In the genomic region with DNA sequence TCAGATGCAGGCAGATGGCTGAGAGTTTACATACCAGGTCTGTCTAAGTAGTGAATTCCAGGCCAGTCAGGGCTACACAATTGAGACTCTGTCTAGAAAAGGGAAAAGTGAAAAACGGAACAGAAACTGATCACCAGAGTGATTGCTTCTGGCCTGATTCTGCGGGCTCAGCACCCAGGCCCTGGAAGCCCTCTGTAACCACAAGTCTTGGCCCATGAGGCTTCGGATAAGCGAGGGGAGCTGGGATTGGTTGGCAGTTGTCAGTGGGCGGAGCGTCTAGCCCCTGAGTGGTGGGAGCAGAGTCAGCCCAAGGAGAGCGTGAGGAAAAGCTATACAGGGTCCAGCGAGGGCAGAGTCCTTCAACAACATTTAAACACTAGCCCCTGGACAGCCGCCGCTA, we compare ENCODE assay signal across 8 mouse cellular contexts. TPM values are rescaled to one million over a fixed set of nuclear protein-coding genes. Genes with fewer than 3 reads are reported as not detected.
DNase-seq lines count a peak whose midpoint lies in the region; ATAC-seq and TF ChIP-seq lines count a peak whose summit lies in the region.

No protein-coding gene starts in this region.

- no peak overlapping the region for H3K27ac ChIP-seq in heart, embryonic 11.5 days (ENCODE audit: low read depth, low read length)
- no peak overlapping the region for H3K27ac ChIP-seq in MEL (ENCODE audit: control insufficient read depth, low read depth, low read length)
- no peak overlapping the region for H3K27ac ChIP-seq in hindbrain, postnatal 0 days

- no peak overlapping the region for H3K4me3 ChIP-seq in heart, embryonic 11.5 days (ENCODE audit: low read depth, low read length)
- H3K4me3 ChIP-seq in MEL (ENCODE audit: control insufficient read depth in 1 of 2, insufficient read depth in 1 of 2, low read depth in 2 of 2, low read length in 2 of 2) = peak overlapping the region; percentile 35 to 41
- no peak overlapping the region for H3K4me3 ChIP-seq in hindbrain, postnatal 0 days (ENCODE audit: low read length)

- TF ChIP-seq CTCF in MEL (IDR thresholded peaks at IDR 0.05 in 2 of 3, conservative IDR thresholded peaks at IDR 0.05 in 1 of 3; ENCODE audit: control insufficient read depth in 1 of 3, insufficient read depth in 1 of 3, low read depth in 2 of 3, low read length in 3 of 3, poor library complexity in 1 of 3, severe bottlenecking in 1 of 3) = no peak
- TF ChIP-seq CTCF in hindbrain, postnatal 0 days (IDR thresholded peaks at IDR 0.05; ENCODE audit: low read depth) = no peak

- H3K79me2 ChIP-seq in MEL (ENCODE audit: control insufficient read depth, insufficient read depth, low read length, poor library complexity) = no peaks in the 10 kb centered on the region

- 8% methylated on average over 10 of the region's 10 CpGs for WGBS in heart, embryonic 11.5 days (ENCODE audit: insufficient replicate concordance)
- 13% methylated on average over 10 of the region's 10 CpGs for WGBS in hindbrain, postnatal 0 days

- TF ChIP-seq RAD21 in MEL (IDR thresholded peaks at IDR 0.05; ENCODE audit: low read depth, low read length) = no peak

- no peak for TF ChIP-seq POLR2A in MEL (IDR thresholded peaks at IDR 0.05; ENCODE audit: control insufficient read depth in 1 of 2, insufficient read depth in 1 of 2, low read depth in 1 of 2, low read length in 2 of 2, poor library complexity in 1 of 2)

- DNase-seq in heart, adult 9 months (ENCODE audit: low spot score in 2 of 2) = no peak
- DNase-seq in MEL (ENCODE audit: low read depth, low spot score) = peak; percentile 86
- DNase-seq in hindbrain, postnatal 0 days (ENCODE audit: low spot score) = peak; percentile 40
- DNase-seq in frontal cortex, postnatal 36 days (ENCODE audit: low spot score in 2 of 2) = no peak
- DNase-seq in ovary, postnatal 36 days (ENCODE audit: low spot score) = no peak
- DNase-seq in layer of hippocampus, postnatal 36 days = no peak

- 0 out of 2 replicates have a peak, but pooled peaks have one; percentile 26 for ATAC-seq in heart, embryonic 11.5 days (replicated peaks; ENCODE audit: insufficient number of reproducible peaks, low FRiP score, low TSS enrichment)
- 0 out of 2 replicates have a peak, but pooled peaks have one; percentile 44 for ATAC-seq in hindbrain, postnatal 0 days
- peak; percentile 72 for ATAC-seq in megakaryocyte-erythroid progenitor cell, adult 5-6 weeks (replicated peaks; ENCODE audit: low FRiP score, low TSS enrichment, poor library complexity, severe bottlenecking)

- H3K4me1 ChIP-seq in heart, embryonic 11.5 days (ENCODE audit: control insufficient read depth, insufficient read depth, low read length) = no peaks in the 10 kb centered on the region; the same call in 1 of the 2 replicates
- peaks cover 0 to 18% of the 10 kb centered on the region in 2 experiments for H3K4me1 ChIP-seq in MEL (ENCODE audit: control insufficient read depth in 1 of 2, insufficient read depth in 2 of 2, low read length in 2 of 2)
- peaks cover 2% of the 10 kb centered on the region for H3K4me1 ChIP-seq in hindbrain, postnatal 0 days (ENCODE audit: insufficient read depth, low read length)

- TF ChIP-seq EP300 in MEL (IDR thresholded peaks at IDR 0.05; ENCODE audit: low read depth in 1 of 2, low read length in 2 of 2) = peak; percentile 24 to 34; a peak in 2 of 4 replicates

- no peaks in the 10 kb centered on the region for H3K9me3 ChIP-seq in heart, embryonic 11.5 days (replicated peaks; ENCODE audit: control insufficient read depth, low read length)
- H3K9me3 ChIP-seq in MEL (replicated peaks; ENCODE audit: insufficient read depth, low read length) = no peaks in the 10 kb centered on the region
- H3K9me3 ChIP-seq in hindbrain, postnatal 0 days (ENCODE audit: low read length) = no peaks in the 10 kb centered on the region

- no peak overlapping the region for H3K9ac ChIP-seq in heart, embryonic 11.5 days (ENCODE audit: low read depth, low read length)
- peak overlapping the region; percentile 39 for H3K9ac ChIP-seq in MEL (ENCODE audit: control insufficient read depth, low read depth, low read length, poor library complexity, severe bottlenecking)
- H3K9ac ChIP-seq in hindbrain, postnatal 0 days (replicated peaks; ENCODE audit: low read length) = no peak overlapping the region

- H3K36me3 ChIP-seq in heart, embryonic 11.5 days (ENCODE audit: control insufficient read depth, insufficient read depth, low read length) = no peaks in the 10 kb centered on the region
- H3K36me3 ChIP-seq in MEL (ENCODE audit: control insufficient read depth in 1 of 2, insufficient read depth in 2 of 2, low read length in 2 of 2) = peaks cover 0 to 7% of the 10 kb centered on the region in 2 experiments; a peak in 1 of 4 replicates
- H3K36me3 ChIP-seq in hindbrain, postnatal 0 days (ENCODE audit: insufficient read depth, low read length) = no peaks in the 10 kb centered on the region

- peak overlapping the region; percentile 25 for H3K4me2 ChIP-seq in heart, embryonic 11.5 days
- H3K4me2 ChIP-seq in hindbrain, postnatal 0 days (ENCODE audit: low read depth, low read length) = no peak overlapping the region

- peaks cover 34% of the 10 kb centered on the region for H3K27me3 ChIP-seq in heart, embryonic 11.5 days (ENCODE audit: control insufficient read depth, insufficient read depth, low read length)
- no peaks in the 10 kb centered on the region for H3K27me3 ChIP-seq in MEL (ENCODE audit: control insufficient read depth in 1 of 2, insufficient read depth in 2 of 2, low read length in 2 of 2)
- H3K27me3 ChIP-seq in hindbrain, postnatal 0 days (ENCODE audit: insufficient read depth, low read length) = no peaks in the 10 kb centered on the region

TF ChIP-seq in MEL, 35 proteins besides CTCF, POLR2A, EP300 and RAD21 (continues in another document):
- TF ChIP-seq ZC3H11A (IDR thresholded peaks at IDR 0.05; ENCODE audit: low read depth, low read length) (no peak), UBTF (IDR thresholded peaks at IDR 0.05; ENCODE audit: borderline replicate concordance, insufficient read depth, low read depth, low read length) (no peak), BHLHE40 (IDR thresholded peaks at IDR 0.05; ENCODE audit: borderline replicate concordance, low read depth, low read length) (no peak), MAX (IDR thresholded peaks at IDR 0.05; ENCODE audit: low read length) (no peak), MXI1 (IDR thresholded peaks at IDR 0.05; ENCODE audit: low read depth, low read length) (peak; percentile 11; the same call in 1 of the 2 replicates), CHD2 (IDR thresholded peaks at IDR 0.05; ENCODE audit: low read length) (no peak), MAZ (IDR thresholded peaks at IDR 0.05; ENCODE audit: low read depth, low read length) (no peak), MYC (IDR thresholded peaks at IDR 0.05; ENCODE audit: low read depth, low read length) (no peak), POLR2AphosphoS2 (IDR thresholded peaks at IDR 0.05; ENCODE audit: low read length) (no peak), POLR2AphosphoS5 (IDR thresholded peaks at IDR 0.05; ENCODE audit: borderline replicate concordance, low read depth, low read length) (no peak), KAT2A (conservative IDR thresholded peaks at IDR 0.05; ENCODE audit: low read depth, low read length) (no peak), GATA1 (IDR thresholded peaks at IDR 0.05; ENCODE audit: low read depth, low read length) (0 out of 2 replicates have a peak, but pooled peaks have one; percentile 12), NRF1 (IDR thresholded peaks at IDR 0.05; ENCODE audit: insufficient read depth, low read depth, low read length, poor library complexity, severe bottlenecking) (no peak), MAFK (IDR thresholded peaks at IDR 0.05; ENCODE audit: borderline replicate concordance, low read depth, low read length) (0 out of 2 replicates have a peak, but pooled peaks have one; percentile 42), NELFE (IDR thresholded peaks at IDR 0.05; ENCODE audit: low read depth, low read length) (no peak), ZMIZ1 (IDR thresholded peaks at IDR 0.05; ENCODE audit: low read depth, low read length) (no peak)

RNA-seq across cellular contexts. Expression of a gene that starts 9.9 kb away (rescaled TPM):
- polyA plus RNA-seq in heart, embryonic 11.5 days (2014; fragmentation: Nextera tagmentation; extraction: Ambion mirVana) = not detected in 2 replicates
- total RNA-seq in MEL (2012; rRNA removed) = 0.27 TPM in 1 of 2 replicates, not detected in the other
- polyA plus RNA-seq in MEL (2012; ENCODE audit: insufficient read depth in 1 of 2, insufficient read length in 2 of 2, low read depth in 1 of 2, low replicate concordance in 2 of 2, missing spikeins in 1 of 2) = under 1 TPM in 1 of 2 experiments, not detected in 1; 0.24 TPM
- total RNA-seq in hindbrain, postnatal 0 days (2014; rRNA removed) = 8.0 and 11.7 TPM in 2 replicates
- 14.2 and 14.6 TPM in 2 replicates for polyA plus RNA-seq in hindbrain, postnatal 0 days (2015; fragmentation: Nextera tagmentation; extraction: Ambion mirVana)
- not detected in 2 replicates for total RNA-seq in megakaryocyte-erythroid progenitor cell, adult 5-6 weeks (2014; fragmentation: Nextera tagmentation)
- total RNA-seq in megakaryocyte-erythroid progenitor cell, adult 5-6 weeks (2017) = not detected in 2 replicates
- 1 to 10 TPM; 4.9 to 6.6 TPM for total RNA-seq in layer of hippocampus, postnatal 36 days (2021)

RNA-seq across cellular contexts. Expression of a gene that starts 11.0 kb away (rescaled TPM):
- polyA plus RNA-seq in heart, embryonic 11.5 days (2014; fragmentation: Nextera tagmentation; extraction: Ambion mirVana) = 30.2 and 31.2 TPM in 2 replicates
- 63.1 and 86.1 TPM in 2 replicates for total RNA-seq in MEL (2012; rRNA removed)
- polyA plus RNA-seq in MEL (2012; ENCODE audit: insufficient read depth in 1 of 2, insufficient read length in 2 of 2, low read depth in 1 of 2, low replicate concordance in 2 of 2, missing spikeins in 1 of 2) = 10 to 100 TPM in 1 of 2 experiments, not detected in 1; 57.8 TPM
- total RNA-seq in hindbrain, postnatal 0 days (2014; rRNA removed) = 46.9 and 57.0 TPM in 2 replicates
- polyA plus RNA-seq in hindbrain, postnatal 0 days (2015; fragmentation: Nextera tagmentation; extraction: Ambion mirVana) = 34.4 and 37.0 TPM in 2 replicates
- total RNA-seq in megakaryocyte-erythroid progenitor cell, adult 5-6 weeks (2014; fragmentation: Nextera tagmentation) = 37.4 and 43.4 TPM in 2 replicates
- 17.6 and 27.3 TPM in 2 replicates for total RNA-seq in megakaryocyte-erythroid progenitor cell, adult 5-6 weeks (2017)
- 10 to 100 TPM; 37.1 to 43.4 TPM for total RNA-seq in layer of hippocampus, postnatal 36 days (2021)

RNA-seq across cellular contexts. Expression of a gene that starts 13.2 kb away (rescaled TPM):
- polyA plus RNA-seq in heart, embryonic 11.5 days (2014; fragmentation: Nextera tagmentation; extraction: Ambion mirVana) = 0.66 TPM in 1 of 2 replicates, not detected in the other
- 0.29 and 0.39 TPM in 2 replicates for total RNA-seq in MEL (2012; rRNA removed)
- polyA plus RNA-seq in MEL (2012; ENCODE audit: insufficient read depth in 1 of 2, insufficient read length in 2 of 2, low read depth in 1 of 2, low replicate concordance in 2 of 2, missing spikeins in 1 of 2) = under 1 TPM in 1 of 2 experiments, not detected in 1; 0.77 TPM
- total RNA-seq in hindbrain, postnatal 0 days (2014; rRNA removed) = 0.26 and 1.8 TPM in 2 replicates
- 1.6 and 2.4 TPM in 2 replicates for polyA plus RNA-seq in hindbrain, postnatal 0 days (2015; fragmentation: Nextera tagmentation; extraction: Ambion mirVana)
- not detected in 2 replicates for total RNA-seq in megakaryocyte-erythroid progenitor cell, adult 5-6 weeks (2014; fragmentation: Nextera tagmentation)
- not detected in 2 replicates for total RNA-seq in megakaryocyte-erythroid progenitor cell, adult 5-6 weeks (2017)
- under 1 TPM in 1 of 2 experiments, not detected in 1; 0.97 TPM for total RNA-seq in layer of hippocampus, postnatal 36 days (2021)

Comparison
In these comparisons a context has a peak if more than half of its experiments do, and no peak if none do; other contexts are left out.
1. H3K4me3 ChIP-seq: peak in MEL (2 of 2); none in heart, embryonic 11.5 days (single experiment) and hindbrain, postnatal 0 days (single experiment).
2. DNase-seq: peak in MEL (single experiment) and hindbrain, postnatal 0 days (single experiment); none in heart, adult 9 months (0 of 2), frontal cortex, postnatal 36 days (0 of 2), ovary, postnatal 36 days (single experiment) and layer of hippocampus, postnatal 36 days (0 of 2).
3. Peak in every context shown above with its lines, with median percentiles within 50 percentile points of each other: ATAC-seq.